Mouse (Mus musculus) liver, embryonic 16.5 days (tissue): Measurements from ENCODE around the gene Zhx3. TPM values are rescaled to one million over a fixed set of nuclear protein-coding genes. Genes with fewer than 3 reads are reported as not detected.

Experiments used
- ATAC-seq: fragments of 200-750 bp; cut with Nextera tagmentation; 2 replicates; pipeline ENCODE4 v1.8.0; 2017; ENCODE audit warnings: low read depth, mild to moderate bottlenecking, moderate number of reproducible peaks, moderate library complexity
- H3K27ac ChIP-seq: fragments of 300-500 bp; sonication (generic); 2 replicates; pipeline ENCODE4 v1.5.1; 2014; ENCODE audit warnings: mild to moderate bottlenecking, low read length
- H3K27me3 ChIP-seq: fragments of 300-500 bp; sonication (generic); 2 replicates; pipeline ENCODE4 v1.6.1; 2014; ENCODE audit warnings: low read depth, low read length, mixed read lengths; ENCODE audit not compliant: control insufficient read depth, insufficient read depth
- H3K36me3 ChIP-seq: fragments of 300-500 bp; sonication (generic); 2 replicates; pipeline ENCODE4 v1.6.1; 2014; ENCODE audit warnings: mild to moderate bottlenecking; ENCODE audit not compliant: control insufficient read depth, insufficient read depth
- H3K4me1 ChIP-seq: fragments of 300-500 bp; sonication (generic); 2 replicates; pipeline ENCODE4 v1.6.1; 2014; ENCODE audit warnings: low read depth, low read length, mixed read lengths; ENCODE audit not compliant: control insufficient read depth
- H3K4me2 ChIP-seq: fragments of 300-500 bp; sonication (generic); 2 replicates; pipeline ENCODE4 v1.6.1; 2014; ENCODE audit warnings: low read depth, low read length, mixed read lengths
- H3K4me3 ChIP-seq: fragments of 300-500 bp; sonication (generic); 2 replicates; pipeline ENCODE4 v1.5.1; 2014; ENCODE audit warnings: low read depth, mild to moderate bottlenecking, low read length
- H3K9ac ChIP-seq: fragments of 300-500 bp; sonication (generic); 2 replicates; pipeline ENCODE4 v1.6.1; 2014; ENCODE audit warnings: low read depth, low read length
- H3K9me3 ChIP-seq: fragments of 300-500 bp; sonication (generic); replicated peaks from 2 replicates; pipeline ENCODE4 v1.6.1; 2016; ENCODE audit warnings: low read length; ENCODE audit not compliant: control insufficient read depth
- WGBS: fragments of 180-500 bp; shearing (Covaris S2); extraction: QIAGEN DNeasy Blood & Tissue Kit; methylation state at CpG from one replicate; pipeline ENCODE4 v1.1.7; 2014; ENCODE audit not compliant: insufficient replicate concordance; 5-methylcytosine and 5-hydroxymethylcytosine counted together
- polyA plus RNA-seq: library from polyadenylated mRNA; unstranded; fragments of >200 nt; fragmentation: Nextera tagmentation; extraction: Ambion mirVana; gene quantifications from 2 replicates; pipeline ENCODE4 v1.2.1, GENCODE M21; 2015

The Zhx3 gene
- polyA plus RNA-seq, 1 experiment from 2014 or later: 3.2 TPM

- Histone ChIP-seq H3K4me1 (peaks cover 6% of the 10 kb centered on the region), H3K9me3 (no peaks in the 10 kb centered on the region), H3K9ac (no peak overlapping the region), H3K36me3 (no peaks in the 10 kb centered on the region), H3K4me2 (peak overlapping the region; percentile 64), H3K27ac (no peak overlapping the region), H3K4me3 (peak overlapping the region; percentile 52), H3K27me3 (no peaks in the 10 kb centered on the region)
- peak; percentile 65 for ATAC-seq
- 1% methylated on average over 11 of the region's 11 CpGs for WGBS
These were observed 14.5 kb upstream of the Zhx3 start for GRCm38 (mm10) chr2:160887284-160887683.

- no peak for ATAC-seq
- Histone ChIP-seq H3K4me3 (no peak overlapping the region), H3K9ac (no peak overlapping the region), H3K36me3 (no peaks in the 10 kb centered on the region), H3K4me1 (peaks cover 6% of the 10 kb centered on the region), H3K9me3 (no peaks in the 10 kb centered on the region), H3K27ac (no peak overlapping the region), H3K4me2 (no peak overlapping the region), H3K27me3 (no peaks in the 10 kb centered on the region)
- 55% methylated on average over 3 of the region's 3 CpGs for WGBS
These were observed 13.4 kb upstream of the Zhx3 start for GRCm38 (mm10) chr2:160886221-160886620.

GRCm38 (mm10) chr2:160884830-160885229 is 12.0 kb upstream of the Zhx3 start:
- Histone ChIP-seq H3K36me3 (no peaks in the 10 kb centered on the region), H3K4me1 (peaks cover 6% of the 10 kb centered on the region), H3K9ac (no peak overlapping the region), H3K4me3 (no peak overlapping the region), H3K4me2 (no peak overlapping the region), H3K27me3 (no peaks in the 10 kb centered on the region), H3K9me3 (no peaks in the 10 kb centered on the region), H3K27ac (no peak overlapping the region)
- 15% methylated on average over 2 of the region's 2 CpGs for WGBS
- no peak for ATAC-seq

GRCm38 (mm10) chr2:160883912-160884311 is 11.1 kb upstream of the Zhx3 start:
- ATAC-seq: no peak
- Histone ChIP-seq H3K9me3 (no peaks in the 10 kb centered on the region), H3K4me1 (peaks cover 6% of the 10 kb centered on the region), H3K4me2 (no peak overlapping the region), H3K4me3 (no peak overlapping the region), H3K36me3 (no peaks in the 10 kb centered on the region), H3K27me3 (no peaks in the 10 kb centered on the region), H3K27ac (no peak overlapping the region), H3K9ac (no peak overlapping the region)
- 64% methylated on average over 4 of the region's 4 CpGs for WGBS

- H3K27ac ChIP-seq: no peak overlapping the region
- no peaks in the 10 kb centered on the region for H3K27me3 ChIP-seq
- no peak overlapping the region for H3K9ac ChIP-seq
- no peak for ATAC-seq
- H3K4me1 ChIP-seq: no peaks in the 10 kb centered on the region; the same call in 1 of the 2 replicates
- 61% methylated on average over 5 of the region's 5 CpGs for WGBS
- no peak overlapping the region for H3K4me3 ChIP-seq
- no peaks in the 10 kb centered on the region for H3K9me3 ChIP-seq
- no peak overlapping the region for H3K4me2 ChIP-seq
- H3K36me3 ChIP-seq: no peaks in the 10 kb centered on the region
These were observed 9.6 kb upstream of the Zhx3 start for GRCm38 (mm10) chr2:160882436-160882835.

- no peaks in the 10 kb centered on the region for H3K36me3 ChIP-seq
- no peak overlapping the region for H3K9ac ChIP-seq
- no peaks in the 10 kb centered on the region for H3K27me3 ChIP-seq
- H3K4me3 ChIP-seq: no peak overlapping the region
- no peaks in the 10 kb centered on the region for H3K4me1 ChIP-seq
- no peak overlapping the region for H3K4me2 ChIP-seq
- H3K27ac ChIP-seq: no peak overlapping the region
- no peak for ATAC-seq
- WGBS: 26% methylated on average over 6 of the region's 6 CpGs
- H3K9me3 ChIP-seq: no peaks in the 10 kb centered on the region
These were observed 8.8 kb upstream of the Zhx3 start for GRCm38 (mm10) chr2:160881462-160882101.

- peaks cover 4% of the 10 kb centered on the region; the same call in 1 of the 2 replicates for H3K9me3 ChIP-seq
- H3K9ac ChIP-seq: no peak within 1 kb of the TSS
- no peak within 1 kb of the TSS for H3K4me2 ChIP-seq
- no peak within 1 kb of the TSS for H3K4me3 ChIP-seq
- no peaks in the 10 kb centered on the region for H3K27me3 ChIP-seq
- ATAC-seq: no peak
- H3K36me3 ChIP-seq: no peaks in the 10 kb centered on the region
- no peaks in the 10 kb centered on the region for H3K4me1 ChIP-seq
- 53% methylated on average over 13 of the region's 13 CpGs for WGBS
- no peak within 1 kb of the TSS for H3K27ac ChIP-seq
These were observed 7.8 kb upstream of the Zhx3 start, which contains the start of gene Lpin3 for GRCm38 (mm10) chr2:160880453-160881195. TSS of gene Lpin3 (plus strand) at chr2:160880670.

- Histone ChIP-seq H3K4me1 (peaks cover 2% of the 10 kb centered on the region), H3K36me3 (no peaks in the 10 kb centered on the region), H3K9me3 (peaks cover 4% of the 10 kb centered on the region; the same call in 1 of the 2 replicates), H3K4me2 (no peak overlapping the region), H3K27me3 (no peaks in the 10 kb centered on the region), H3K4me3 (no peak overlapping the region), H3K27ac (no peak overlapping the region), H3K9ac (no peak overlapping the region)
- 72% methylated on average over 4 of the region's 4 CpGs for WGBS
- no peak for ATAC-seq
These were observed 3.3 kb upstream of the Zhx3 start for GRCm38 (mm10) chr2:160876115-160876514.

GRCm38 (mm10) chr2:160874231-160874877 is 1.6 kb upstream of the Zhx3 start:
- Histone ChIP-seq H3K9me3 (peaks cover 4% of the 10 kb centered on the region; the same call in 1 of the 2 replicates), H3K4me2 (no peak overlapping the region), H3K4me3 (no peak overlapping the region), H3K4me1 (peaks cover 2% of the 10 kb centered on the region), H3K36me3 (no peaks in the 10 kb centered on the region), H3K9ac (no peak overlapping the region), H3K27ac (no peak overlapping the region), H3K27me3 (no peaks in the 10 kb centered on the region)
- ATAC-seq: no peak
- 54% methylated on average over 5 of the region's 5 CpGs for WGBS
